Comparison of ENCODE assay signal across 8 mouse cellular contexts in the genomic region with DNA sequence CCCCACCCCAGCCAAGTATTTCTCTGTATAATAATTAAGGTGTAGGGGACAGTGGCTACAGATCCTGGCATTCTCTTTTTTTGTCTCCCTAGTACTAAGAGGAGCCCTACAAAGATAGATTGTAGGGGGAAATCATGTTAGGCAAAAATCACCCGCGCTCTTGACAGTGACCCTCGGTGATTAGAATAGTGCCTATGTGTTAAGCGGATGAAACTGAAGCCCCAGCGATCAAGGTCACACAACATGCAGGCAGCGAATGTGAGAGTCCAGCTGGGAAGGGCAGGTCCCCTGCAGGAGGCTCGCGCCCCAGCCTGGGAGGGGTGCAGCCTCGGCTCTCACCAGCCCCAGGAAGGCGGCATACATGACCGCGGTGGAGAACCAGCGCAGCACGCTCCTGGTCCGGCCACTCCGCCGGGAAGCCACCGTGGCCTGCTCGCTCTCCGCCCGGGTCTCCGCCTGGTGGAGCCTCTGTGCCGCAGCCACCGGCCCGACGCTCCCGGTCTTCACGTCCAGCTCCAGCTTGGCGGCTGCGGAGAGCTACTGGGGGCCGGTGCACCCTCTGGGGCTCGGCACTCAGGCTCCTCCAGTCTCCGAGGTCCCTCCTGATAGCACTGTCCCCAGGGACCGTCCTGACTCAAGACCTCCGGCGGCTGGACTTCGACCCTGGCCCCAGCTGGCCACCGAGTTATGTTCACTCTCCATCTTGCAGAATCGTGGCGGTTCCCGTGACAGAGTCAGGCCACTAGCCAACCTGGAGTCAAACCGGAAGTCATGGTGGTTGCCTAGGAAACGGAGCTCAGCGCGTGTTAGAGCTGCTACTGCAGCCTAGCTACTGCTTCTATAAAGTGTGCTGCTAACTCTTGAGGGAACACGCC. TPM values are rescaled to one million over a fixed set of nuclear protein-coding genes. Genes with fewer than 3 reads are reported as not detected.
DNase-seq lines count a peak whose midpoint lies in the region; ATAC-seq lines count a peak whose summit lies in the region.

TSS of gene Mfsd4b1 (minus strand) at position 715 of the 875 bp plus-strand sequence.

- H3K27me3 ChIP-seq in hindbrain, embryonic 11.5 days (ENCODE audit: control insufficient read depth, insufficient read depth, low read length): peaks cover 2% of the 10 kb centered on the region; the same call in 1 of the 2 replicates
- peaks cover 5% of the 10 kb centered on the region for H3K27me3 ChIP-seq in lung, embryonic 16.5 days (ENCODE audit: control insufficient read depth, insufficient read depth, low read depth, low read length)

- 1% methylated on average over 46 of the region's 46 CpGs for WGBS in hindbrain, embryonic 11.5 days
- WGBS in lung, embryonic 16.5 days: 1% methylated on average over 46 of the region's 46 CpGs

- peak within 1 kb of the TSS; percentile 68 for H3K9ac ChIP-seq in hindbrain, embryonic 11.5 days (ENCODE audit: low read depth, low read length)
- peak within 1 kb of the TSS; percentile 67 for H3K9ac ChIP-seq in lung, embryonic 16.5 days (ENCODE audit: low read length)

- ATAC-seq in hindbrain, embryonic 11.5 days (ENCODE audit: low FRiP score): peak; percentile 97
- peak; percentile 94 for ATAC-seq in lung, embryonic 16.5 days (ENCODE audit: low read depth)

- H3K36me3 ChIP-seq in hindbrain, embryonic 11.5 days (ENCODE audit: control insufficient read depth, insufficient read depth, low read length): no peaks in the 10 kb centered on the region
- no peaks in the 10 kb centered on the region for H3K36me3 ChIP-seq in lung, embryonic 16.5 days (ENCODE audit: control insufficient read depth, insufficient read depth, low read length)

- DNase-seq in MN1 (ENCODE audit: low spot score): peak; percentile 83
- DNase-seq in cerebellum, adult 9-11 months: peak; percentile 90
- DNase-seq in frontal cortex, adult 2 months (ENCODE audit: extremely low spot score in 1 of 2, low spot score in 1 of 2): peak; percentile 87 to 93
- DNase-seq in hindbrain, embryonic 11.5 days (ENCODE audit: low spot score): peak; percentile 92
- peak; percentile 92 for DNase-seq in layer of hippocampus, adult 9-11 months
- peak; percentile 52 for DNase-seq in ovary, postnatal 10 days (ENCODE audit: low spot score)
- DNase-seq in thymus, postnatal 10 days (ENCODE audit: low spot score in 2 of 2): peak; percentile 69 to 84

- peak within 1 kb of the TSS; percentile 59 for H3K4me3 ChIP-seq in hindbrain, embryonic 11.5 days (ENCODE audit: low read depth, low read length)
- H3K4me3 ChIP-seq in lung, embryonic 16.5 days (ENCODE audit: low read length): peak within 1 kb of the TSS; percentile 67

- H3K4me2 ChIP-seq in hindbrain, embryonic 11.5 days (replicated peaks; ENCODE audit: low read depth, low read length): peak within 1 kb of the TSS; percentile 97
- H3K4me2 ChIP-seq in lung, embryonic 16.5 days (ENCODE audit: low read depth, low read length): peak within 1 kb of the TSS; percentile 99

- peak within 1 kb of the TSS; percentile 74 for H3K27ac ChIP-seq in hindbrain, embryonic 11.5 days (ENCODE audit: low read depth, low read length)
- H3K27ac ChIP-seq in lung, embryonic 16.5 days (ENCODE audit: low read length): no peak within 1 kb of the TSS

- no peaks in the 10 kb centered on the region; the same call in 1 of the 2 replicates for H3K4me1 ChIP-seq in hindbrain, embryonic 11.5 days (replicated peaks; ENCODE audit: control insufficient read depth, insufficient read depth, low read length)
- peaks cover 4% of the 10 kb centered on the region for H3K4me1 ChIP-seq in lung, embryonic 16.5 days (replicated peaks; ENCODE audit: control insufficient read depth, insufficient read depth, low read length)

- H3K9me3 ChIP-seq in hindbrain, embryonic 11.5 days (ENCODE audit: control insufficient read depth, low read length): no peaks in the 10 kb centered on the region
- H3K9me3 ChIP-seq in lung, embryonic 16.5 days (ENCODE audit: control insufficient read depth, low read length): no peaks in the 10 kb centered on the region

RNA-seq across cellular contexts. Expression of gene Mfsd4b1, which starts in this region (rescaled TPM):
- polyA plus RNA-seq in frontal cortex, adult 2 months (2012; rRNA removed): 0.40 and 0.48 TPM in 2 replicates
- polyA plus RNA-seq in hindbrain, embryonic 11.5 days (2014; fragmentation: Nextera tagmentation; extraction: Ambion mirVana): 0.26 and 0.35 TPM in 2 replicates
- 0.13 and 0.33 TPM in 2 replicates for polyA plus RNA-seq in lung, embryonic 16.5 days (2015; fragmentation: Nextera tagmentation; extraction: Ambion mirVana)

Comparison
In these comparisons a context has a peak if more than half of its experiments do, and no peak if none do; other contexts are left out.
1. Peak in DNase-seq in frontal cortex, adult 2 months; RNA of the gene not detected or under 1 TPM.
2. Peak in DNase-seq, ATAC-seq, H3K4me3 ChIP-seq, H3K27ac ChIP-seq, H3K9ac ChIP-seq and H3K4me2 ChIP-seq in hindbrain, embryonic 11.5 days; RNA of the gene not detected or under 1 TPM.
3. Peak in ATAC-seq, H3K4me3 ChIP-seq, H3K9ac ChIP-seq and H3K4me2 ChIP-seq in lung, embryonic 16.5 days; RNA of the gene not detected or under 1 TPM.